Mouse (Mus musculus) activated CD4-positive, CD25-positive, alpha-beta regulatory T cell, adult 9 weeks (primary cell): Measurements from ENCODE around the gene Slc10a3. TPM values are rescaled to one million over a fixed set of nuclear protein-coding genes. Genes with fewer than 3 reads are reported as not detected.

Source experiments
- polyA plus RNA-seq: library from polyadenylated mRNA; unstranded; fragments of 100-300 nt; shearing (Covaris generic); gene quantifications from one replicate; pipeline ENCODE4 v1.2.1, GENCODE M21; 2017

Gene Slc10a3
- polyA plus RNA-seq = 43.9 TPM

DNA sequence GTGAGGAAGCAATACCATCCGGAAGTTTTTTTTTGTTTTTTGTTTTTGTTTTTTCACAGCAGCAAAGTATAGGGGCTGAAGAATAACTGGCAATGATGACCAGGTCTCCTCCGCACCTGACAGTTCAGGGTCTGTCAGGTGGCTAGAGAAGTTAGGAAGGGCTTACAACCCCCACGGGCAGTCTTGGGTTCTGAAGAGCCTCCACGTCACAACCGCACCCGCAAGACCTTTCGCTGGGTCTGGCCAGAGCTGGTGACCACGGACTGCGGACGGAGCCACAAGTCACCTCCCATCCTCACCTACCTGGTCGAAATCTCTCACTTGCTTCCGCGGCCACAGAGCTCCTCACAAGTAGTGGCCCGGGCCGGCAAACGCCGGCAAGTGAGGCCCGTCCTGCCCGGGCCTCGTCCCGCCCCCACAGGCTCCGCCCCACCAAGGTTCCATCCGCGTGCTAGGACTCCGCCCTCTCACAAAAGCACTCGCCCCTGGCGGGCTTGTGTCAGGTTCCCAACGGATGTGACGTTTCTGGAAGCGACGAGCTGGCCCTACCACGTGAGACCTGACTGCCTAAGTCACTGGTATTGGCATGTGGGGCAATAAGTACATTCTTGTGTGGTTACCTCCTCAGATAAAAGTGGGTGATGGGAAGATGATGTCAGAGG, at the start of gene Slc10a3, which contains the start of gene Ubl4a:
Gene Slc10a3 (minus strand): TSS at position 462 of the 662 bp plus-strand sequence.
Gene Ubl4a (minus strand): TSS at position 331 of the 662 bp plus-strand sequence.

DNA sequence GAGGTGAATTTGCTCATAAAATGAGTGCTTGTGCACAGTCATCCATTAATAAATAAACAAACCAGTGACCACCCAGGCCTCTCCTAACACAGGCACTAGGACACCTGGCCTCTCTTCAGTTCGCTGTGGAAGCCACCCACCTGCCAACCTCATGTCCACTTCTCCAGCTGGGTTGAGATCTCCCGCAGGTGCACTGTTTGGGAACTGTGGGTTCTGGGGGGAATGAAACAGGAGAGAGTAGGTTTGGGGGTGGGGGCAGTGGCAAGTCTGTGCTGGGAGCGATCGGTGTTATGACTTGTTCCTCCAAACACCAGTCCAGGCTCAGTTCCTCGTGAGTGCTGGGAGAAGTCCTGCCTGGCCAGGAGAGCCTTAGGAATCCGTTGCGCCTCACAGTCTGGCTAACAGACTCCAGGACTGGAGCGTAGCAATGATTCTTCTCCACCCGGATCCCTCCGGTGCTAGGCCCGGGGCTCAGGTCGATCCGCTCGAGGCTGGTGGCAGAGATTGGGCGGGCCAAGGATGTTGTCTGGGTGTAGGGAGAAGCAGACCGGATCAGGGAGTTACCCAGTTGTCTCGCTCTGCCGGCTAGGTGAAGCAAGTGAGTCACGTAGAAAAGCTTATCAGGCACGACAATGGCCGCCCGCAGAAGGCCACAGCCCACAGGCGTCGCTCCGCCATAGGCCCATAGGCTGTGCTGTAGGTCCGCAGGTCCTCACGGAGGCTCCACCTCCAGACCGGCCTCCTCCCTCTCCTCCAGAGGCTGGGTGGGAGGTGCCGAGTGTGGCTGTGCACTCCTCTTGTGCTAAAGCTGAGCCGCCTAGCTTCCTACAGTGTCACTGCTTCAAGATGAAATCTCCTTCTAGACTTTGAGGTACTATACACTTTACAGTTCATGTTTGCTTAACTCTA, 19.6 kb upstream of the Slc10a3 start, which contains the start of the genes Fam3a and Ikbkg:
Gene Fam3a (minus strand): TSS at position 738 of the 909 bp plus-strand sequence.
Gene Ikbkg (plus strand): TSS at position 756 of the 909 bp plus-strand sequence.

DNA sequence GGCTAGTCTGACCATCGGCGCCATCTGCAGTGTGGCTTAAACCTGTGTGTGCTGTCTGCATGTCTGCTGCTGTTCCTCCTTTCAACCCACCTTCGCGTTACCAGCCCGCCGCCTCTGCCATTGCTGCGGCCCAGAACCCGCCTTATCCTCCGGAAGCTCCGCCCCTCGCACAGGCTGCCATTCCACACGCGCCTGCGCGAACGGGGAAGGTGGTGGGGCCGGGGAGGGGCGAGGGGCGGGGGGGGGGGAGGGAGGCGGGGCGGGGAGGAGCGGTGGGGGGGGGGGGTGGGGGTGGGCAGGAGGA, 19.7 kb downstream of the Slc10a3 start, which contains the start of gene Lage3:
Gene Lage3 (minus strand): TSS at position 152 of the 304 bp plus-strand sequence.

DNA sequence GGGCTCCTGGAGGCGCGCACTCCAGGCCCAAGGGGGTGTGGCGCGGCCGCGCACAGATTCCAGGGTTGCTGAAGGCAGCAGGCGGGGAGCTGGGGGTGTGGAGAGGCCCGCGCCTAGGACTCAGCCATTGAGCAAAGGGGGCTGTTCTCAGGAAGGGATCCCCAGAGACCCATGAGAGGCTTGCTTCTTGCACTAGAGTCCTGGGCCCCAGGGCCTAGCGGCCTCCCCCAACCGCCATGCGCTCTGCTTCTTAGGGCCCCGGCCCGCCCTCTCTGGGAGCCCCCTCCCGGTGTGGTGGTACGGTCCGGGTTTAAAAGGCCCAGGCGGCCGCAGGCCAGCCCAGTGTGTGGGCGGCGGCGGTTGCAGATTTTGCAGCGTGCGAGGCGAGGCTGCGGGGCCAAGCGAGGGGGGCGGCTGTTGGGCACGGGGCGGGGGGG, 44.4 kb downstream of the Slc10a3 start, which contains the start of gene Plxna3:
Gene Plxna3 (plus strand): TSS at position 342 of the 437 bp plus-strand sequence.

Other genes with a start within 250 kb of the Slc10a3 start
- gene Opn1mw, start 245.9 kb downstream of the Slc10a3 start, polyA plus RNA-seq = not detected
- gene Mecp2, start 238.0 kb downstream of the Slc10a3 start, polyA plus RNA-seq = 39.4 TPM
- gene Tex28, start 205.5 kb downstream of the Slc10a3 start, polyA plus RNA-seq = not detected
- 1.7 TPM for gene Tktl1, start 196.1 kb downstream of the Slc10a3 start, polyA plus RNA-seq
- 396 TPM for gene Flna, start 123.5 kb downstream of the Slc10a3 start, polyA plus RNA-seq
- gene Emd, start 118.7 kb downstream of the Slc10a3 start, polyA plus RNA-seq = 67.6 TPM
- gene Rpl10, start 102.5 kb downstream of the Slc10a3 start, polyA plus RNA-seq = 80.4 TPM
- 138 TPM for gene Taz, start 91.4 kb downstream of the Slc10a3 start, polyA plus RNA-seq
- gene Dnase1l1, start 91.0 kb downstream of the Slc10a3 start, polyA plus RNA-seq = 26.5 TPM
- 177 TPM for gene Atp6ap1, start 76.3 kb downstream of the Slc10a3 start, polyA plus RNA-seq
- 297 TPM for gene Gdi1, start 68.4 kb downstream of the Slc10a3 start, polyA plus RNA-seq
- gene Fam50a, start 60.3 kb downstream of the Slc10a3 start, polyA plus RNA-seq = 47.3 TPM
- 6.3 TPM for gene Plxna3, start 44.3 kb downstream of the Slc10a3 start, polyA plus RNA-seq
- 53.3 TPM for gene Lage3, start 19.7 kb downstream of the Slc10a3 start, polyA plus RNA-seq
- gene Ubl4a, start 131 bp downstream of the Slc10a3 start, polyA plus RNA-seq = 68.2 TPM
- 43.8 TPM for gene Fam3a, start 19.9 kb upstream of the Slc10a3 start, polyA plus RNA-seq
- 61.0 TPM for gene Ikbkg, start 19.9 kb upstream of the Slc10a3 start, polyA plus RNA-seq
- 64.7 TPM for gene G6pdx, start 55.8 kb upstream of the Slc10a3 start, polyA plus RNA-seq
- not detected for gene Gm6880, start 108.0 kb upstream of the Slc10a3 start, polyA plus RNA-seq
- gene Olfr1326-ps1, start 201.5 kb upstream of the Slc10a3 start, polyA plus RNA-seq = not detected
- not detected for gene Olfr1325, start 219.3 kb upstream of the Slc10a3 start, polyA plus RNA-seq